Mouse (Mus musculus): ENCODE results near the gene Cpxm1. TPM values are rescaled to one million over a fixed set of nuclear protein-coding genes. Genes with fewer than 3 reads are reported as not detected.

Gene Cpxm1
- polyA plus RNA-seq (2012; rRNA removed), result 14.7 and 15.0 TPM in 2 replicates

GRCm38 (mm10) chr2:130397186-130397985 lies at the start of gene Cpxm1:
TSS of gene Cpxm1 (minus strand) at chr2:130397574.
- Histone ChIP-seq H3K36me3 (ENCODE audit: control insufficient read depth, insufficient read depth, low read length) (no peaks in the 10 kb centered on the region), H3K27ac (ENCODE audit: insufficient read depth, low read depth, low read length) (no peak within 1 kb of the TSS), H3K4me3 (ENCODE audit: insufficient read depth, low read depth, low read length) (peak within 1 kb of the TSS; percentile 29), H3K4me1 (ENCODE audit: control insufficient read depth, insufficient read depth, low read length) (no peaks in the 10 kb centered on the region), H3K27me3 (replicated peaks; ENCODE audit: control insufficient read depth, insufficient read depth, low read length) (no peaks in the 10 kb centered on the region)
- no peak for TF ChIP-seq POLR2A (IDR thresholded peaks at IDR 0.05; ENCODE audit: low read depth, low read length)
- peak; percentile 9 for DNase-seq
- 3% methylated on average over 46 of the region's 53 CpGs for WGBS

GRCm38 (mm10) chr2:130442162-130442561 lies 44.8 kb upstream of the Cpxm1 start:
- TF ChIP-seq CTCF (conservative IDR thresholded peaks at IDR 0.05; ENCODE audit: insufficient read depth, insufficient read length, low read depth, low read length) (no peak), POLR2A (IDR thresholded peaks at IDR 0.05; ENCODE audit: low read depth, low read length) (no peak)
- WGBS, result 87% methylated on average over 10 of the region's 10 CpGs
- H3K36me3 ChIP-seq (ENCODE audit: control insufficient read depth, insufficient read depth, low read length), result no peaks in the 10 kb centered on the region
- H3K27me3 ChIP-seq (replicated peaks; ENCODE audit: control insufficient read depth, insufficient read depth, low read length), result no peaks in the 10 kb centered on the region
- no peak for DNase-seq
- 0 out of 2 replicates have a peak, but pooled peaks cover 3% of the 10 kb centered on the region for H3K4me1 ChIP-seq (ENCODE audit: control insufficient read depth, insufficient read depth, low read length)
- H3K4me3 ChIP-seq (ENCODE audit: insufficient read depth, low read depth, low read length), result no peak overlapping the region
- H3K27ac ChIP-seq (ENCODE audit: insufficient read depth, low read depth, low read length), result no peak overlapping the region

- Histone ChIP-seq H3K4me1 (ENCODE audit: control insufficient read depth, insufficient read depth, low read length) (no peaks in the 10 kb centered on the region), H3K27me3 (replicated peaks; ENCODE audit: control insufficient read depth, insufficient read depth, low read length) (no peaks in the 10 kb centered on the region), H3K36me3 (ENCODE audit: control insufficient read depth, insufficient read depth, low read length) (no peaks in the 10 kb centered on the region), H3K27ac (ENCODE audit: insufficient read depth, low read depth, low read length) (no peak overlapping the region), H3K4me3 (ENCODE audit: insufficient read depth, low read depth, low read length) (no peak overlapping the region)
- TF ChIP-seq CTCF (conservative IDR thresholded peaks at IDR 0.05; ENCODE audit: insufficient read depth, insufficient read length, low read depth, low read length) (no peak), POLR2A (IDR thresholded peaks at IDR 0.05; ENCODE audit: low read depth, low read length) (no peak)
- no peak for DNase-seq
- 94% methylated on average over 4 of the region's 4 CpGs for WGBS
Observed at GRCm38 (mm10) chr2:130439840-130440480, 42.6 kb upstream of the Cpxm1 start.

GRCm38 (mm10) chr2:130438861-130439260 lies 41.5 kb upstream of the Cpxm1 start:
- WGBS, result 94% methylated on average over 3 of the region's 3 CpGs
- TF ChIP-seq POLR2A (IDR thresholded peaks at IDR 0.05; ENCODE audit: low read depth, low read length) (no peak), CTCF (conservative IDR thresholded peaks at IDR 0.05; ENCODE audit: insufficient read depth, insufficient read length, low read depth, low read length) (no peak)
- Histone ChIP-seq H3K4me3 (ENCODE audit: insufficient read depth, low read depth, low read length) (no peak overlapping the region), H3K36me3 (ENCODE audit: control insufficient read depth, insufficient read depth, low read length) (no peaks in the 10 kb centered on the region), H3K27ac (ENCODE audit: insufficient read depth, low read depth, low read length) (no peak overlapping the region), H3K27me3 (replicated peaks; ENCODE audit: control insufficient read depth, insufficient read depth, low read length) (no peaks in the 10 kb centered on the region), H3K4me1 (ENCODE audit: control insufficient read depth, insufficient read depth, low read length) (no peaks in the 10 kb centered on the region)
- no peak for DNase-seq

GRCm38 (mm10) chr2:130436769-130437168 lies 39.4 kb upstream of the Cpxm1 start:
- Histone ChIP-seq H3K36me3 (ENCODE audit: control insufficient read depth, insufficient read depth, low read length) (no peaks in the 10 kb centered on the region), H3K4me1 (ENCODE audit: control insufficient read depth, insufficient read depth, low read length) (no peaks in the 10 kb centered on the region), H3K27ac (ENCODE audit: insufficient read depth, low read depth, low read length) (no peak overlapping the region), H3K4me3 (ENCODE audit: insufficient read depth, low read depth, low read length) (no peak overlapping the region), H3K27me3 (replicated peaks; ENCODE audit: control insufficient read depth, insufficient read depth, low read length) (no peaks in the 10 kb centered on the region)
- TF ChIP-seq POLR2A (IDR thresholded peaks at IDR 0.05; ENCODE audit: low read depth, low read length) (no peak), CTCF (conservative IDR thresholded peaks at IDR 0.05; ENCODE audit: insufficient read depth, insufficient read length, low read depth, low read length) (no peak)
- 95% methylated on average over 1 of the region's 1 CpGs for WGBS
- DNase-seq, result no peak

- no peaks in the 10 kb centered on the region for H3K27me3 ChIP-seq (replicated peaks; ENCODE audit: control insufficient read depth, insufficient read depth, low read length)
- 20% methylated on average over 4 of the region's 4 CpGs for WGBS
- no peaks in the 10 kb centered on the region for H3K4me1 ChIP-seq (ENCODE audit: control insufficient read depth, insufficient read depth, low read length)
- no peak overlapping the region for H3K4me3 ChIP-seq (ENCODE audit: insufficient read depth, low read depth, low read length)
- TF ChIP-seq CTCF (conservative IDR thresholded peaks at IDR 0.05; ENCODE audit: insufficient read depth, insufficient read length, low read depth, low read length) (peak; percentile 51), POLR2A (IDR thresholded peaks at IDR 0.05; ENCODE audit: low read depth, low read length) (no peak)
- H3K27ac ChIP-seq (ENCODE audit: insufficient read depth, low read depth, low read length), result no peak overlapping the region
- H3K36me3 ChIP-seq (ENCODE audit: control insufficient read depth, insufficient read depth, low read length), result no peaks in the 10 kb centered on the region
- DNase-seq, result peak; percentile 66
Observed at GRCm38 (mm10) chr2:130433152-130433551, 35.8 kb upstream of the Cpxm1 start.

- H3K27ac ChIP-seq (ENCODE audit: insufficient read depth, low read depth, low read length), result no peak overlapping the region
- no peak overlapping the region for H3K4me3 ChIP-seq (ENCODE audit: insufficient read depth, low read depth, low read length)
- H3K36me3 ChIP-seq (ENCODE audit: control insufficient read depth, insufficient read depth, low read length), result no peaks in the 10 kb centered on the region
- 88% methylated on average over 3 of the region's 3 CpGs for WGBS
- DNase-seq, result no peak
- no peaks in the 10 kb centered on the region for H3K27me3 ChIP-seq (replicated peaks; ENCODE audit: control insufficient read depth, insufficient read depth, low read length)
- H3K4me1 ChIP-seq (ENCODE audit: control insufficient read depth, insufficient read depth, low read length), result no peaks in the 10 kb centered on the region
- TF ChIP-seq CTCF (conservative IDR thresholded peaks at IDR 0.05; ENCODE audit: insufficient read depth, insufficient read length, low read depth, low read length) (no peak), POLR2A (IDR thresholded peaks at IDR 0.05; ENCODE audit: low read depth, low read length) (no peak)
Observed at GRCm38 (mm10) chr2:130432157-130432556, 34.8 kb upstream of the Cpxm1 start.

All from kidney, adult 2 months (tissue).